Mouse (Mus musculus) embryo, embryonic 10.5 days (tissue): ENCODE measurements around the gene Ntsr1.

Experiments
- DNase-seq: peaks from one replicate; pipeline ENCODE4 v3.0.0-alpha.2; 2015; ENCODE audit warnings: low spot score

The Ntsr1 gene

DNA sequence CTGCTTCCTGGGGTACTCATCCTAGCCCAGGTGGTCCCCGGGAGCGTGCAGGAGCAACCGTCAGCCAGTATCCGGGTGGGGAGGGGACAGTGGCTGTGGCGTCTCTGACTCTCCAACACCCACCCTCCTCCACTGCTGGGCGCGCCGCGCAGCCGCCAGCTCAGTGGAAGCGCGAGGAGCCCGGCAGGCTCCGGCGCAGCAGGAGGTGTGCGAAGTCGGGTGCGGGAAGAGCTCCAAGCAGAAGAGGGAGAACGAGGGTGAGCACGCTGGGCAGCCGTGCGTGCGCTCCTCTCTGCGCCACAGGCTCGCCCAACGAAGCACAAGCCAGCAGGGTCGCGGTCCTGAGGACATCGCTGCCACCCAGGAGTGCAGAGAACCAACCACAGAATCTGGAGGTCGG lies at the start of gene Ntsr1:
Gene Ntsr1, plus strand, starts transcription at position 236 of the 400 bp plus-strand sequence.
- DNase-seq: no peak

DNA sequence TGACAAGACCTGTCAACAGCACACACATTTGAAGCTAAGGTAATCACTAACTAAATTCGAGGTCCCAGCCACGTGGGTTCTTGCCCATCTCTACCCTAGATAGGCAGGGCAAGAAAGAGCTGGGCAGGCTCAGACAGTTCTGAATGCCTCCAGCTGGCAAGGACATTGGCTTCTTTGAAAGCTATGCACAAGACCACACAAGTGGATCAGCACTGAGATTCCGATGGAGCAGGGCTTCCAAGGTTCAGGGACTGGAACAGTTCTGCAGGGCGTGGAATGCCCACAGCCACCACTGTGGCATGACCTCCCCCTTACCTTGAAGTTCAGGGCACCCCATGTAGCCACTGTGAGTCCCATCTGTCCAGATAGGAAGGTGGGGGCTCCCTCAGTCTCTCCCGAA lies 49.2 kb upstream of the Ntsr1 start:
- DNase-seq: no peak

DNA sequence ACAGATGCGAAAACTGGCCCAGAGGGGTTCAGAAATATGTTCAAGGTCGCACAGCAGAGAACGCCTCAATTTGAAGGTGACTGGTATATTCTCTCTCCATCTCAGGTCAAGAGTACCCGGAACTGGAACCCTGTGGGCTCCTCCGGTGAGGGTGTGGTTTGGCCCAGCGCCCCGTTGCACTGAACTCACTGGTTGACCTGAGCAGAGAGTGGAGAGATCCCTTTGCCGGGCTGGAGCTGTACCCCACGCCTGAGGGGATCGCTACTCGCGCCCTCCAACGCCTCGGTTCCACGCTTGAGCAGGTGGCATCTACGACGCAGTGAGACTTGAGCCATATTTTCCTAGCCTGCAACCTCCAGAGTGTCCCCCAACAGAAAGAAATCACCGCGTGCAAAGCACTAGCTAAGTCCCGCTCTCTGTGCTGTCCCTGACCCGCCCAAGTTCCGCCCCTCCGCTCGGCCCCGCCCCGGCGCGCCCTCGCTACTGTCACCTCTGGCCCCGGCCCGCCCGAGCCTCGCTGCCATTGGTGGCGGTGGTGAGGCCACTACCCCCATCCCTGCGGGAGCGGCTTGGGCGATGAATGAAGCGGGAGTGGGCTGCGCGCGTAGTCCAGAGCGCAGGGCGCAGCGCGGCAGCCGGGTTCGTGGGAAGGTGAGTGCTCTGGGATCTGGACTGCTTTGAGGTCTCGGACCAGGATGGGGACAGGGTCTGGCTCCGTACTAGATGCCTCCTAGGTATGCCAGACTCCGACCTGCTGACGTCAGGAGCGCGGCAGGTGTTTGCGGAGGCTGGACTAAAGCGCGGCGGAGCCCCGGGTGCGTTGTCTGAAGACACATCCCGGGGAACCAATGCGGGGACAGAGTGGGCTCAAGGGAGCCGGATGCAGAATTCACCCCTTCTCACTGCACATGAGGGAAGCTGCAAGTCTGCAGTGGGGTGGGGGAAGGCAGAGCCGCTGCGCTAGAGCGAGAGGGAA lies 43.8 kb upstream of the Ntsr1 start, which contains the start of gene Slco4a1:
Gene Slco4a1, plus strand, starts transcription at position 523 of the 976 bp plus-strand sequence.
- DNase-seq: peak; percentile 94

DNA sequence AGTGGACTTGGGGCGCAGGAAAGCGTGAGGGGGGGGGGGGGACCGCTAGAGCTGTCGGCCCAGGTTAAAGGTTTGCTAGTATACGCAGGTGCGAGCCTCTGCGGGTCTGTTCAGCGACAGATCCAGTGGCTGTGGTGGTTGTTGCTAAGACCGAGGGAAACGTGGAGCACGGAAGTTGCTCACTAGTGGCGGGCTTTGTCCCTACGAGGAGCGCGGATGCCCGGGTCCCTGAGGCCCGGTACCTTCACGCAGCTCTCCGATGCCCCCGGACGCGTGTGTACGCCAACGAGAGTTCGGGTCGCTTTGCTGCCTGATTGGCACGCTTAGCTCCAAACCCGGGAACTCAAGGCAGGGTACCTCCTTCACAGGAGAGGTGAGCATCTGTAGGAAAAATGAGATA lies 43.1 kb upstream of the Ntsr1 start:
- DNase-seq: peak; percentile 36

DNA sequence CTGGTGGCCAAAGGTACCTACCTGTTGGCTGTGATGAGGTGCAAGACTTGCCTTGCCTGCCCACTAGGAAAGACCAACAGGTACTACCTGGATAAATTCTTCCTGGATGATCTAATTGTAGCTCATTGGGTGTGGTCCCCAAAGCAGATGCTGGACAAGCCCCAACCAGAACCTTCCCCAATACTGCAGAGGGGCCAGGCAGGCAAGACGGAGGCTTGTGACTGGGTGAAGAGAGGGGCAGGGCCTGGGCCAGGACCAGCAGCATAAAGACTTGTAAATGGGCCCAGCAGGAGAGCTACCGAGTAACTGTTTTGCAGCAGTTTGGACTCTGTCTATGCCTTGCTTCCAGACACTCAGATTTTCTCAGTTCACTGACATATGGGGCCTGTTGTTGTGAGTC lies 42.1 kb upstream of the Ntsr1 start:
- DNase-seq: no peak

DNA sequence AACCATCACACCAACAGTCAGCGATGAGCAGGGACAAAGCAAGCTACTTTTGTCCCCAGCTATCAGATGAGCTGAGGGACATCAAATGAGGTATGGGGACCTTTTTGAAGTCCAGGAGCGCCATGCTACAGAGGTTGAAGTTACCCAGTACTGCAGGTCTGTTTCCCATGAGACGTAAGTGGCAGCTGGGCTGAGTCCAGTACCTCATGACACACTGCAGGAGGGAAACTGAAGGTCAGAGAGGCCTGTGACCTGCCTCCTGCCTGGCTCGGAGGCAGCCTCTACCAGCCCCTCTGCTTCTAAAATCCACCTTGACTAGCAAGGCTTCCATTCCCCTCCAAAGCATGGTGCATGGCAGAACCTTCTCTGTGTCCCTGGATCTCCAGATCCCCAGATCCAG lies 40.3 kb upstream of the Ntsr1 start:
- DNase-seq: no peak

DNA sequence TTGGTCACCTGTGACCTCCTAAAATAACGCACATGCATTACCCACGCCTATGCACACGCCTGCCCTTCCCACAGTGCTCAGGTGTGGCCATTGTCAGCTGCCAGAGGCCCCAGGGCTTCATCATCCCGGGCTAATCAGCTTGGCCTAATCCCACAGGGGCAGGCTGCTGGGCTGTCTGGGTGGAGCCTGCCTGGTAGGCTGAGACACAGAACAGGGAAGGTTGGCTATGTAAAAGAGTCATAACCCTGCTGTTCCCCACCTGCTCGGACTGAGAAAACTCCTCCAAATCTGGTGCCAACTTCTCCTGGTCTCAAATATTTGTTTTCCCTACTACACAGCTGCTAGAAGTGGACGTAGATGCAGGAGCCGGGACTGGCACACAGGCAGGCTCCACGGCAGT lies 39.0 kb upstream of the Ntsr1 start:
- no peak for DNase-seq

DNA sequence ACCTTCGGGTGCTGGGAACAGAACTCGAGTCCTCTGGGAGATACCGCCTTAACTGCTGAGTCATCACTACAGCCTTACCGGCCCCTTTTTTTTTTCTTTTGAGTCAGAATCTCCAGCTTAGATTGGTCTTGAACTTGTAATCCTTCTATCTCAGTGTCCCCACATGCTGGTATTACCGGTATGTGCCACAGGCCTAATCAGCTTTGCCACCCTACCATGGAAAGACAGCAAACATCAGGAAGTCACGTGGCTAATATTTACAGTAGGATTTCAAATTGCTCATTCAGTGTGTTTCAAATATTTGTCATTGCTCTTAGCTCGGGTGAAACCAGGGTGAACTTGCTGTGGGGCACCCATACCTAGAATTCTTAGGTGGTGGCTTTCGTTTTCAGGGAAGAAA lies 37.2 kb upstream of the Ntsr1 start:
- DNase-seq: no peak

DNA sequence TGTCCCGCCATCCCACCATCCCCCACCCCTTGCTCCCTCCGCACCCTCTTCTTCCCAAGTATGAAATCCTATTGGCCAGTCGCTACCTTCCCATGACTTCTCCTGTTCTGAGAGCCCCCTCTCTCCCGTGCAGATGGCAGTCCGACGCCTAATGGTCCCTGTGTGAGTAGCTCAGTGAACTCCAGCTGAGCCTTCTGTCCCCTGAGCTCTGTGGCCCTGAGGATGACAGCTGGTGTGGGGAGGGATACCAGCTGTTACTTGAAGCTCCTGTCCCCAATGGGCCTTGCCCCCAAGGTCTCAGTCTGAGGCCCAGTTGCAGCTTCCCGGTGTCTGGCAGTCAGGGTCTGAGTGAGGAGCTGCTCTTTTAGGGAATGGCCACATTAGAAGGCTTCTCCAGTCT lies 33.3 kb upstream of the Ntsr1 start:
- no peak for DNase-seq

DNA sequence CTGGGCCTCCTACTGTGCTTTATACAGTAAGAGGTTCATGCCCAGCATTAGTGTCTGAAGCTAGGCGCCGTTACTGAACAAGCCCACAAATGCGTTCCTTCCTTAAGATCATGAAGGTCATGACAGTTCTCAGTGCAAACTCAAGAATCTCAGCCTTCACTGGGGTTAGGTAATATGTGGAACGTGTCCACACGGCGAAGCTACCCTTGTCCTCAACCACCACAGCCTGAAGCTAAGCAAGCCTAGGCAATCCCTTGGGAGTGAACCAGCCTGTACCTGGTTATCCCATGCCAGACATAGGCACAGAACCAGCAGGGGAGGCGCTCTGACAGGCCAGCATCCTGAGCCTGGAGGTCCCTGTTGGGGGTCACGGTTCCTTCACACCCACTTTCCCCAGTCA lies 30.9 kb upstream of the Ntsr1 start:
- no peak for DNase-seq

DNA sequence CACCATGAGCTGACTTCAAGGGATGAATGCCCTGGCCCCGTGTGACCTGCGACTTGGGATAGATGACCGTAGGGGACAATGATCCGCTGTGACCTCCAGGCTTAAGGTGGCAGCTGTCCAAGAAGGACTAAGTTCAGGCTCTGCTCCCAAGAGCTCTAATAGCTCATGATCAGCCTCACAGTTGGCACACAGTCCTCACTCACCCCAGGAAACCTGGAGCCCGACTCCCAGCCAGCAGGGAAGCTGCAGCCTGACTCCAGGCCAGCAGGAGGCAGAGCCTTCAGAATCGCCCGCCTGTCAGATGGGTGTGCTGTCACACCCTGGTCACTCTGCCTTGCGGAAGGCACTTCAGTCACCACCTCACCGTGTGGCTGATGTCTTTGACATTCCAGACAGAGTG lies 30.0 kb upstream of the Ntsr1 start:
- no peak for DNase-seq

DNA sequence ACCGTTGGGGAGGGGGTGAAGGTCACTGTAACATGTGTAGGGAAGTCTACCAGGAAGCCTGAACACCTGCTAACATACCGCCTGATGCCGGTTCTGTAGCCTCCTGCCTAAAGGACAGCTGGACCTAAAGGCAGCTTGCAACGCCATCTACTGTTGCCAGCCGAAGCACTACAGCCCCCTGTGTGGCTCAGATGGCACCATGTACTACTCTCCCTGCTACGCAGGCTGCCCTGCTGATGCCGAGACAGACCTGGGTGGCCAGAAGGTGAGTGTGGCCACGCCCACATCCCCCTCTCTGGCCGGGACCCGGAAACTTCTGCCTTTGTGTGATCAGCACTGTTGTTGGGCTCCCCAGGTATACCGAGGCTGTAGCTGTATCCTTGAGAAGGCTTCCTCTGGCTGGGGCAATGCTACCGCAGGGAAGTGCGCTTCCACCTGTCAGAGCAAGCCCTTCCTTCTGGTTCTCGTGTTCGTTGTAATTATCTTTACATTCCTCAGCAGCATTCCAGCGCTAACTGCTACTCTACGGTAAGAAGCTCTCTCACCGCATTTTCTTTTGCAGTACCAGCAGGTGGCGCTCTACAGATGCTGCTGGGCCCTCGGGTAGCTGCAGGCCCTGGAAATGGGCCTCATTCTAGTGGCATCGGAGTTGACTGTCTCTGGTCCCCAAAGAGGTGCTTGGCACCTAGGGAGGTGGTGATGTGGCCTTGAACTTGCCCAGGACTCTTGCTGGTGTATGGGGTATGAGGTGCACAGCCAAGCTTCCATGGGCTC lies 27.3 kb upstream of the Ntsr1 start:
- DNase-seq: peak; percentile 74

DNA sequence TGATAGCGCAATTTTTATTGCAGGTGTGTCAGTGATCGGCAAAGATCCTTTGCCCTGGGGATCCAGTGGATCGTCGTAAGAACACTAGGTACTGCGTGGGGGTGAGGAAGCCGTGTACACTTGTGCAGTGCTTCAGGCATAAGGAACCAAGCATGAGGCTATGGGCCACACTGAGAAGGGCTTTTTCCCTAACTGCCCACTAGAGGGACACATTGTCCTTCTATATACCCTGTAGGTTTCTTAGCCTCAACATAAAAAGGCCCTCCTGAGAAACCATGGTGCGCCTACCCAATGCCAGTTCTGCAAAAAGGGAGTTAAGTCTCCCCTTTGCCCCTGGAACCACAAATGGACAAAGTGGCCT lies 26.7 kb upstream of the Ntsr1 start:
- DNase-seq: peak; percentile 89

DNA sequence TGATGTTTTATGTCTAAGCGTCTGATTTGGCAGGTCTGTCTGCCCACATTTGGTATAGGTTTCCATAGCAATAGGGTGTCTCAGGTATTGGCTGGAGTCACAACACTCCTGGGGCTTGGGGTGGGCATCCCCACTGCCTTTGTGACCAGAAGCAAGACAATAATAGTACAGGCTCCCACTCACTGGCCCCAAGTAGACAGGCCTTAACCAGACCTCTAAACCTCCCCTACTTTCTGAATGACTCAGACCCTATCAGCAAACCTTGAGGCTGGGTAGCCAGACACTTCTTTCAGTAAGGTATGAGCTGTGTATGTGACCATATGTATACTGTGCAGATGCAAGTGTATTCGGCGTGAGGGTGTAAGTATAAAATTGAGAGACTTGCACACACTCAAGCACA lies 24.9 kb upstream of the Ntsr1 start:
- no peak for DNase-seq

DNA sequence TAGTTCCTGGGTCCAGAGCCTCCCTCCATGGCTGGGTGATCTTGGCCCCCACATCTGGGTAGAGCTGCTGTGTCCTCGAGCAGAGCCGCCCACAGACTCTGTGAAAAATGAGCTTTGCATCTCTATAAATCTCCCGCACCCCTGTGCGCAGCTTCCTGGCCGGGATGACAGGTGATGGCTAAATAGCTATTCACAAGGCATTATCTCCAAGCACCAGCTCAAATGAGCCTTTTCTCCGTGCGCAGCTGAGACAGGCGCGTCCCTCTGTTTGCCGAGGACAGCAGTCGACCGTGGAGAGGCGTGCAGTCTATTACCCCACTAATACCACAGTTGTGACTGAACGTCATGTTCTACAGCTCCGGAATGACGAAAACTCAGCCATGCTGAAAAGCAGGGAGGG lies 17.5 kb upstream of the Ntsr1 start:
- peak; percentile 43 for DNase-seq

DNA sequence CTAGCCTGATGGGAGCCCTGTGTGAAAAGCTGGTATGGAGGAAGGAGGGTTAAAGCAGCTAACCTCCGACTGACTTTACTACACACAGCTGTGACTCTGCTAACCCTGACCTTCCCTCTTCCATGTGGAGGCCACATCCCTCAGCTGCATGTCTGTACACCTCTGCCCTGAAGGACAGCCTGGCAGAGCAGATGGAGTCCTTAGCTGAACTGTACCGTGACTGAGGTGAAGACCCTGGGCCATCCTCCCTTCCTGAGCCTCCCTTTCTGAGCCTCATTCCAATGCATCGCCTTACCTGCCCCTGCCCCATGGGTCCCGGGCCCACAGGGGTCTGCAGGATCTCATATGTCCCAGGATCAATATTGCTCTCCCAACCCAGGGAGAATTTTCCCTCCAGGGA lies 14.9 kb upstream of the Ntsr1 start:
- DNase-seq: no peak

DNA sequence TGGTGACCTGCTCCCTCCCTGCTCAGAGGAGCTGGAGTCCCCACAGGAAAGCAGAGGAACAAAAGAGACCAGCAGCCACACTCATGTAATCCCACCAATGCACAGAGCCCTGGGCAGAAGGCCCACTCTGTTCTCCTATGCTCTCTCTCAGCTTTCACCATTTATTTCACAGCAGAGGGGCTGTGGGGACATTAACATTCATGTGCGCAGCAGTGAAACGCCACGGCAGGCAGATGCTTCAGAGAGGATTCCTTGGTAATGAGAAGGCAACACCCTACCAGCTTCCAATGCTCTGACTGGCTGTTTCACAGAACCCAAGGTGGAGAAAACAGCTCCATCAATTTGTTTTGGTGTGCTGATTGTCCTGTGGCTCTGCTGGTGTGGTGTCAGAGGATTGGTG lies 14.5 kb upstream of the Ntsr1 start:
- DNase-seq: no peak

DNA sequence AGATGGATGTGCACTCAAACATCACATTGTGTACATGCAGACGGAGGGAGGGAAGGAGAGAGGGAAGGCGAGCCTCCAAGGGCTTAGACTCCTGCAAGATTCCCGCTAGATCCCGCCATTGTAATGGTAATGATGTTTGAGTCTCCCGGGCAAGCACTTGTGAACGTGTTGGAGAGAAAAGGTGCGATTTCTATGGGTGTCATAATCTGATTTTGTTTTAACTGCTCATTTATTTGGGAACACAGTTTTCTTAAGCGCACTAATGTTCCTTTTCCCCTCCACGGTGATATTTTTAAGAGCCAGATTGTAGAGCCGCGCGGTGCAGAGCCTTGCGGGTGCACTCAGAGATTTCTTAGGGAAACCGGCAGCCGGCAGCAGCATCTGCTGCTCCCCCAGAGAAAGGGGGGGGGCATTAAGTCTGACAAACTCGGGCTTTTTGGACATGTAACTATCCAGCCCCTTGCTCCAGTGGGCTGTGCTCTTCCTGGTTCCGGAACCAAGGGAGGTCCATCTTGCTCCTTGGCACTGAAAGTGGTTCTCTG lies 11.5 kb upstream of the Ntsr1 start:
- DNase-seq: peak; percentile 72

DNA sequence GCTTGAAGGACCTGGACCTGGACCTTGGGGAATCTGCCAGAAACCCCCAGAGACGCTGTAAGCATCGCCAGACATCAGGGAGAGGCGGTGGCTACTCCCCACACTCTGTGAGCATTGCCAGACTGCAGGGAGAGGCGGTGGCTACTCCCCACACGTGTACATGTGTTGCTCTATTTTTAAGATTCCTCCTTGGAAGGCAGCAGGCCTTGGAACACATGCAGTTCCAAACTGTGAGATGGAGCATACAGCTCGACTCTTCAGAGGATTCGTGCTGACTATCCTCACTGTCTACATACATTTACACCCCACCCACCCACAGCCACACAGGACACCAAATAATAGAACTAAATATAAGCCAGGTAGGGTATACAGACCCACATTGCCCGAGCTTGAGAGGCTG lies 3.9 kb upstream of the Ntsr1 start:
- no peak for DNase-seq

DNA sequence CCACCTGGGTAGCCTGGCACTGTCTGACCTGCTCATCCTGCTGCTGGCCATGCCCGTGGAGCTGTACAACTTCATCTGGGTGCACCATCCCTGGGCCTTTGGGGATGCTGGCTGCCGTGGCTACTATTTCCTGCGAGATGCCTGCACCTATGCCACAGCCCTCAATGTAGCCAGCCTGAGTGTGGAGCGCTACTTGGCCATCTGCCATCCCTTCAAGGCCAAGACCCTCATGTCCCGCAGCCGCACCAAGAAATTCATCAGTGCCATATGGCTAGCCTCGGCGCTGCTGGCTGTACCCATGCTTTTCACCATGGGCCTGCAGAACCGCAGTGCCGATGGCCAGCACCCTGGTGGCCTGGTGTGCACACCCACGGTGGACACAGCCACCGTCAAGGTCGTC lies 950 bp downstream of the Ntsr1 start:
- no peak for DNase-seq

DNA sequence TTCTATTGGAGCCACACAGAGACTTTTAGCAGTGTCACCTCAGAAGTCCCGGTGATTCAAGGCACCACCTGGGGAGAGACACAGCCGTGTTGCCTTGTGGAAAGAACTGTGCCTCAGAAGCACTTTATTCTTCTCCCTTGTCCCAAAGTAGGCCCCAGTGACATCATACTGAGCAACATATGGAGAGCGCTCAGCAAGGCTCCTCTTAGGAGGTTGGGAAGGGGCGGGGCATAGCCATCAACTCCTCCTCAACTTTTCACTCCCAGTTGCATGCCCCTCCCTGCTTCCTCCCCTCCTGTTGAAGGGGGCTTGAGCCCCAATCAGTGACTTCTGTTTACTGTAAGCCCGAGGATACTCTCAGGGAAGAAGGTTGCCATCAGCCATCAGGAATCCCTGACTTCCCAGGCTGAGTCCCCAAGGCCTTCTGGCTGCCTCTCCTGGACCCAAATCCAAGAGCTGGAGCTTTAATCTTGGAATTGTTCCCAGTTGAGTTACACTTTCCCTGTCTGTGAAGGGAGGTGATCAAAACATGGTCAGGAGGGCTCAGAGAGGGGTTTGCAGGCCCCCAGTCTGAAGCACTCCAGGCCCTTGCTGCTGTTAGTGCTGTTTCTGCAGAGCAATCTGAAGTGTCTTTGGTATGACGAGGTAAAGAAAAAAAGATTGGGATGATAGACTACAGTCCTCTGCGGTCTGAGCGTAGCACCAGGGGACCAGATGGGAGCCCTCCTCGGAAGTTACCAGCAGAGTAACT lies 1.6 kb downstream of the Ntsr1 start:
- no peak for DNase-seq

DNA sequence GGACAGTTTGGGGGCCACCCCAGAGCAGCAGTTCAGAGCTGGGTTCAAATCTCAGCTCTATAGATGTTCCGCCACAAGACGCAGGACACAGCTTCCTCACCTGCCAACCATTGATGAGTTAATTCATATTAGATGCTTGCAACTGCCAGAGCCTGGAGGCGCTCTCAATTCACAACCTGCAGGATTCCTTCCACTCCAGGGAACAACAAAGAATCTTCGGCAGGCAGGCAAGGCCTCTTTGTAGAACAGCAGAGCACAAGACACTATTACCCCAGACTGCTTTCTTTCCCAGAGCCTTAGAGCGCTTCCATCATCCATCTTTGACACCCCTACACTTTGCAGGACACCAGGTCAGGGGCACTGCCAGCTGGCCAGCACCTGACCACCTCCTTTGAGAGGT lies 6.5 kb downstream of the Ntsr1 start:
- DNase-seq: no peak
